Mouse (Mus musculus): ENCODE results near the gene Olfr1378. TPM values are rescaled to one million over a fixed set of nuclear protein-coding genes. Genes with fewer than 3 reads are reported as not detected.

Olfr1378 gene
- polyA plus RNA-seq, 1 experiment, result not detected

GRCm38 (mm10) chr11:50943506-50943905 is 22.8 kb upstream of the Olfr1378 start, which contains the start of gene 4933414I15Rik:
Gene 4933414I15Rik, minus strand, starts transcription at chr11:50943765.
- Histone ChIP-seq H3K27ac (ENCODE audit: insufficient read depth, low read length) (no peak within 1 kb of the TSS), H3K4me1 (ENCODE audit: control insufficient read depth, insufficient read depth, low read length) (peaks cover 4% of the 10 kb centered on the region; the same call in 1 of the 2 replicates), H3K27me3 (ENCODE audit: control insufficient read depth, insufficient read depth, low read length) (no peaks in the 10 kb centered on the region), H3K4me3 (replicated peaks; ENCODE audit: insufficient read depth, low read depth, low read length) (no peak within 1 kb of the TSS)
- TF ChIP-seq POLR2A (IDR thresholded peaks at IDR 0.05; ENCODE audit: borderline replicate concordance, insufficient read depth, low read length) (no peak), CTCF (IDR thresholded peaks at IDR 0.05; ENCODE audit: borderline replicate concordance, insufficient read depth, low read depth, low read length) (no peak)
- DNase-seq, result no peak
- 83% methylated on average over 14 of the region's 14 CpGs for WGBS

GRCm38 (mm10) chr11:50952290-50952689 is 14.0 kb upstream of the Olfr1378 start:
- H3K27me3 ChIP-seq (ENCODE audit: control insufficient read depth, insufficient read depth, low read length), result no peaks in the 10 kb centered on the region
- no peak for DNase-seq
- WGBS, result 64% methylated on average over 14 of the region's 14 CpGs

GRCm38 (mm10) chr11:50953665-50954064 is 12.7 kb upstream of the Olfr1378 start, which contains the start of gene Prop1:
Gene Prop1, minus strand, starts transcription at chr11:50953765.
- no peak within 1 kb of the TSS for H3K27ac ChIP-seq (ENCODE audit: insufficient read depth, low read length)
- no peak within 1 kb of the TSS for H3K4me3 ChIP-seq (replicated peaks; ENCODE audit: insufficient read depth, low read depth, low read length)
- no peak for DNase-seq
- H3K4me1 ChIP-seq (ENCODE audit: control insufficient read depth, insufficient read depth, low read length), result no peaks in the 10 kb centered on the region
- TF ChIP-seq CTCF (IDR thresholded peaks at IDR 0.05; ENCODE audit: borderline replicate concordance, insufficient read depth, low read depth, low read length) (no peak), POLR2A (IDR thresholded peaks at IDR 0.05; ENCODE audit: borderline replicate concordance, insufficient read depth, low read length) (no peak)
- no peaks in the 10 kb centered on the region for H3K27me3 ChIP-seq (ENCODE audit: control insufficient read depth, insufficient read depth, low read length)
- 66% methylated on average over 6 of the region's 6 CpGs for WGBS

More at GRCm38 (mm10) chr11:50952290-50952689, 14.0 kb upstream of the Olfr1378 start:
- H3K4me3 ChIP-seq (replicated peaks; ENCODE audit: insufficient read depth, low read depth, low read length), result no peak overlapping the region
- TF ChIP-seq CTCF (IDR thresholded peaks at IDR 0.05; ENCODE audit: borderline replicate concordance, insufficient read depth, low read depth, low read length), result no peak
- H3K27ac ChIP-seq (ENCODE audit: insufficient read depth, low read length), result no peak overlapping the region
- no peaks in the 10 kb centered on the region for H3K4me1 ChIP-seq (ENCODE audit: control insufficient read depth, insufficient read depth, low read length)

- no peak for DNase-seq
- 71% methylated on average over 2 of the region's 2 CpGs for WGBS
Measured at GRCm38 (mm10) chr11:50964886-50965285, 1.4 kb upstream of the Olfr1378 start.

GRCm38 (mm10) chr11:50977216-50977615 is 10.9 kb downstream of the Olfr1378 start:
- Histone ChIP-seq H3K4me1 (ENCODE audit: control insufficient read depth, insufficient read depth, low read length) (no peaks in the 10 kb centered on the region), H3K27me3 (ENCODE audit: control insufficient read depth, insufficient read depth, low read length) (no peaks in the 10 kb centered on the region), H3K4me3 (replicated peaks; ENCODE audit: insufficient read depth, low read depth, low read length) (no peak overlapping the region), H3K27ac (ENCODE audit: insufficient read depth, low read length) (no peak overlapping the region)
- TF ChIP-seq CTCF (IDR thresholded peaks at IDR 0.05; ENCODE audit: borderline replicate concordance, insufficient read depth, low read depth, low read length) (no peak), POLR2A (IDR thresholded peaks at IDR 0.05; ENCODE audit: borderline replicate concordance, insufficient read depth, low read length) (no peak)
- no peak for DNase-seq
- 58% methylated on average over 4 of the region's 4 CpGs for WGBS

More at GRCm38 (mm10) chr11:50964886-50965285, 1.4 kb upstream of the Olfr1378 start:
- no peak for TF ChIP-seq POLR2A (IDR thresholded peaks at IDR 0.05; ENCODE audit: borderline replicate concordance, insufficient read depth, low read length)
- no peak for TF ChIP-seq CTCF (IDR thresholded peaks at IDR 0.05; ENCODE audit: borderline replicate concordance, insufficient read depth, low read depth, low read length)
- no peaks in the 10 kb centered on the region for H3K27me3 ChIP-seq (ENCODE audit: control insufficient read depth, insufficient read depth, low read length)
- H3K4me3 ChIP-seq (replicated peaks; ENCODE audit: insufficient read depth, low read depth, low read length), result no peak overlapping the region
- H3K27ac ChIP-seq (ENCODE audit: insufficient read depth, low read length), result no peak overlapping the region
- H3K4me1 ChIP-seq (ENCODE audit: control insufficient read depth, insufficient read depth, low read length), result no peaks in the 10 kb centered on the region

- TF ChIP-seq POLR2A (IDR thresholded peaks at IDR 0.05; ENCODE audit: borderline replicate concordance, insufficient read depth, low read length) (no peak), CTCF (IDR thresholded peaks at IDR 0.05; ENCODE audit: borderline replicate concordance, insufficient read depth, low read depth, low read length) (no peak)
- no peaks in the 10 kb centered on the region for H3K4me1 ChIP-seq (ENCODE audit: control insufficient read depth, insufficient read depth, low read length)
- no peak within 1 kb of the TSS for H3K27ac ChIP-seq (ENCODE audit: insufficient read depth, low read length)
- no peak within 1 kb of the TSS for H3K4me3 ChIP-seq (replicated peaks; ENCODE audit: insufficient read depth, low read depth, low read length)
- WGBS, result 52% methylated on average over 5 of the region's 5 CpGs
- no peaks in the 10 kb centered on the region for H3K27me3 ChIP-seq (ENCODE audit: control insufficient read depth, insufficient read depth, low read length)
- DNase-seq, result no peak
Measured at GRCm38 (mm10) chr11:50981667-50982066, 15.3 kb downstream of the Olfr1378 start, which contains the start of gene Olfr1377. Gene Olfr1377, plus strand, starts transcription at chr11:50981967.

GRCm38 (mm10) chr11:51003296-51003695 is 37.0 kb downstream of the Olfr1378 start, which contains the start of gene Olfr51:
Gene Olfr51, plus strand, starts transcription at chr11:51003596.
- no peak for DNase-seq
- H3K4me3 ChIP-seq (replicated peaks; ENCODE audit: insufficient read depth, low read depth, low read length), result no peak within 1 kb of the TSS
- no peaks in the 10 kb centered on the region for H3K4me1 ChIP-seq (ENCODE audit: control insufficient read depth, insufficient read depth, low read length)
- WGBS, result 78% methylated on average over 5 of the region's 5 CpGs
- no peak for TF ChIP-seq CTCF (IDR thresholded peaks at IDR 0.05; ENCODE audit: borderline replicate concordance, insufficient read depth, low read depth, low read length)
- TF ChIP-seq POLR2A (IDR thresholded peaks at IDR 0.05; ENCODE audit: borderline replicate concordance, insufficient read depth, low read length), result no peak
- no peak within 1 kb of the TSS for H3K27ac ChIP-seq (ENCODE audit: insufficient read depth, low read length)
- H3K27me3 ChIP-seq (ENCODE audit: control insufficient read depth, insufficient read depth, low read length), result no peaks in the 10 kb centered on the region; the same call in 1 of the 2 replicates

- Histone ChIP-seq H3K4me3 (replicated peaks; ENCODE audit: insufficient read depth, low read depth, low read length) (no peak overlapping the region), H3K27me3 (ENCODE audit: control insufficient read depth, insufficient read depth, low read length) (no peaks in the 10 kb centered on the region), H3K27ac (ENCODE audit: insufficient read depth, low read length) (no peak overlapping the region), H3K4me1 (ENCODE audit: control insufficient read depth, insufficient read depth, low read length) (no peaks in the 10 kb centered on the region)
- no peak for DNase-seq
- 18% methylated on average over 5 of the region's 5 CpGs for whole genome bisulfite sequencing
- no peak for TF ChIP-seq POLR2A (IDR thresholded peaks at IDR 0.05; ENCODE audit: borderline replicate concordance, insufficient read depth, low read length)
- no peak for TF ChIP-seq CTCF (IDR thresholded peaks at IDR 0.05; ENCODE audit: borderline replicate concordance, insufficient read depth, low read depth, low read length)
Measured at GRCm38 (mm10) chr11:51011821-51012220, 45.5 kb downstream of the Olfr1378 start.

Data from cerebellum, adult 2 months (tissue).